Mouse (Mus musculus): ENCODE data around the gene Neb. TPM values are rescaled to one million over a fixed set of nuclear protein-coding genes. Genes with fewer than 3 reads are reported as not detected.

Neb gene
- 1.8 and 2.3 TPM in 2 replicates for polyA plus RNA-seq (2015; fragmentation: Nextera tagmentation; extraction: Ambion mirVana)

DNA sequence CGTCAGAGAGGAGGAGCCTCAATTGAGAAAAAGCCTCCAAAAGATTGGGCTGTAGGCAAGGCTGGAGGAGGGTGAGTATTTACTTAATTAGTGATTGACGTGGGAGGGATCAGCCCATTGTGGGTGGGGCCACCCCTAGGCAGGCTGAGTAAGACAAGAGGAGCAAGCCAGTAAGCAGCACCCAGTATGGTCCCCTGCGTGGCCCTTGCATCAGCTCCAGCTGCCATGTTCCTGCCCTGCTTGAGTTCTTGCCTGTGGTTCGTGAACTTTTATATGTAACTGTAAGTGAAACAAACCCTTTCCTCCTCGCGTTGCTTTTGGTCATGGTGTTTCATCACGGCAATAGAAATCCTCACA lies at the start of gene Neb:
Gene Neb (minus strand): TSS at position 27 of the 357 bp plus-strand sequence.
- H3K36me3 ChIP-seq (ENCODE audit: insufficient read depth, low read length) = no peaks in the 10 kb centered on the region
- WGBS = 47% methylated on average over 7 of the region's 7 CpGs
- H3K9ac ChIP-seq (replicated peaks; ENCODE audit: low read depth) = no peak within 1 kb of the TSS
- H3K27me3 ChIP-seq (replicated peaks; ENCODE audit: insufficient read depth, low read length) = no peaks in the 10 kb centered on the region
- peak within 1 kb of the TSS; percentile 32; the same call in 1 of the 2 replicates for H3K27ac ChIP-seq (ENCODE audit: low read length)
- peak; percentile 79 for ATAC-seq
- H3K4me3 ChIP-seq (ENCODE audit: low read depth, low read length) = no peak within 1 kb of the TSS
- TF ChIP-seq EP300 (IDR thresholded peaks at IDR 0.05) (no peak), CTCF (IDR thresholded peaks at IDR 0.05) (no peak)
- DNase-seq (ENCODE audit: low spot score) = peak; percentile 40
- no peaks in the 10 kb centered on the region for H3K9me3 ChIP-seq (ENCODE audit: low read length)
- no peak within 1 kb of the TSS for H3K4me2 ChIP-seq (replicated peaks; ENCODE audit: low read depth, low read length)
- no peaks in the 10 kb centered on the region for H3K4me1 ChIP-seq (ENCODE audit: insufficient read depth, low read depth, low read length)

DNA sequence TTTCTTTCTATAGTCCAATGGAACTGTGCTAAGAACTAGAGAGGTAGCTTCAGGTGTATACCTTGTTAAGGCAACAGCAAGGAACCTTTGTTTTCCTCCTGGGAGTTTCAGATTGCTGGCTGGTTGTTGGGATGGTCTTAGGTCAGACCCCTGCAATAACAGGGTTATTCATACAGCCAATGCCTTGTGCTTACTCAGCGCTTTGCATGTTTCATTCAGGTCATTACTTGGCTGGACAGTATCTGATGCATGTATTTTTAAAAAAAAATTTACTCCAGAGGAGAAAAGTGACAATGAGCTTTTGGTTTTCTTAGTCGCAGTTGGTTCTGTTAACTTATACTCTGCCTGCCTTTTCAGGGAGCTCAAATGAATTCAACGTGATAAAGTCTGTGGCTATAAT lies 49.1 kb upstream of the Neb start:
- Histone ChIP-seq H3K4me3 (ENCODE audit: low read depth, low read length) (no peak overlapping the region), H3K9ac (replicated peaks; ENCODE audit: low read depth) (no peak overlapping the region), H3K27ac (ENCODE audit: low read length) (no peak overlapping the region), H3K27me3 (replicated peaks; ENCODE audit: insufficient read depth, low read length) (no peaks in the 10 kb centered on the region), H3K4me1 (ENCODE audit: insufficient read depth, low read depth, low read length) (peaks cover 7% of the 10 kb centered on the region; the same call in 1 of the 2 replicates), H3K4me2 (replicated peaks; ENCODE audit: low read depth, low read length) (no peak overlapping the region), H3K36me3 (ENCODE audit: insufficient read depth, low read length) (no peaks in the 10 kb centered on the region), H3K9me3 (ENCODE audit: low read length) (no peaks in the 10 kb centered on the region)
- 77% methylated on average over 3 of the region's 3 CpGs for WGBS
- no peak for TF ChIP-seq EP300 (IDR thresholded peaks at IDR 0.05)
- TF ChIP-seq CTCF (IDR thresholded peaks at IDR 0.05) = no peak
- ATAC-seq (no peak), DNase-seq (ENCODE audit: low spot score) (no peak)

DNA sequence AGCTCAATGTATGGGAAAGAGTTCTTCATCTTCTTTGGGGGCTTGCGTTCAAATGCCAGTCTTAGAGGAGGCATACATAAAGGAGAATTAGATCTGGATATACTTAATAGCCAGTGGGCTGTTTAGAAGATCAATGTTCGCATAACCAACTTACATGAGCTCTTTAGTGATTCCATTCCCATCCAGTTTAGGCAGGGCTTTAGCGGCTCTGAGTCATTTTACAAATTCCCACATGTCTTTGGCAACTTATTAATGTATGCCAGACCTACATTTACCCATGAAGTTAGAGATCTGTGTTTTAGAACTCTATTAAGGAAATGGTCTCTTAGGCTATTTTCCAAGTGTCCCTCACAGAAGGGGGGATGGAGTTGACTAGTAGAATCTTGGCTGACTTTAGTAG lies 47.8 kb upstream of the Neb start:
- no peaks in the 10 kb centered on the region for H3K36me3 ChIP-seq (ENCODE audit: insufficient read depth, low read length)
- DNase-seq (ENCODE audit: low spot score) (peak; percentile 10), ATAC-seq (no peak)
- H3K27ac ChIP-seq (ENCODE audit: low read length) = peak overlapping the region; percentile 77; the same call in 1 of the 2 replicates
- no peaks in the 10 kb centered on the region for H3K9me3 ChIP-seq (ENCODE audit: low read length)
- no peaks in the 10 kb centered on the region for H3K27me3 ChIP-seq (replicated peaks; ENCODE audit: insufficient read depth, low read length)
- WGBS = 90% methylated on average over 3 of the region's 3 CpGs
- no peak overlapping the region for H3K9ac ChIP-seq (replicated peaks; ENCODE audit: low read depth)
- TF ChIP-seq CTCF (IDR thresholded peaks at IDR 0.05) (no peak), EP300 (IDR thresholded peaks at IDR 0.05) (no peak)
- H3K4me2 ChIP-seq (replicated peaks; ENCODE audit: low read depth, low read length) = peak overlapping the region; percentile 61; the same call in 1 of the 2 replicates
- H3K4me3 ChIP-seq (ENCODE audit: low read depth, low read length) = no peak overlapping the region
- H3K4me1 ChIP-seq (ENCODE audit: insufficient read depth, low read depth, low read length) = peaks cover 12% of the 10 kb centered on the region; the same call in 1 of the 2 replicates

- Histone ChIP-seq H3K27me3 (replicated peaks; ENCODE audit: insufficient read depth, low read length) (no peaks in the 10 kb centered on the region), H3K4me1 (ENCODE audit: insufficient read depth, low read depth, low read length) (peaks cover 13% of the 10 kb centered on the region; the same call in 1 of the 2 replicates), H3K4me2 (replicated peaks; ENCODE audit: low read depth, low read length) (peak overlapping the region; percentile 61), H3K27ac (ENCODE audit: low read length) (peak overlapping the region; percentile 77), H3K9ac (replicated peaks; ENCODE audit: low read depth) (peak overlapping the region; percentile 89), H3K4me3 (ENCODE audit: low read depth, low read length) (peak overlapping the region; percentile 96), H3K9me3 (ENCODE audit: low read length) (no peaks in the 10 kb centered on the region), H3K36me3 (ENCODE audit: insufficient read depth, low read length) (no peaks in the 10 kb centered on the region)
- no peak for DNase-seq (ENCODE audit: low spot score)
- ATAC-seq = no peak
- 9% methylated on average over 10 of the region's 10 CpGs for WGBS
- no peak for TF ChIP-seq CTCF (IDR thresholded peaks at IDR 0.05)
- TF ChIP-seq EP300 (IDR thresholded peaks at IDR 0.05) = no peak
These were observed 47.2 kb upstream of the Neb start for GRCm38 (mm10) chr2:52425523-52425795.

GRCm38 (mm10) chr2:52424747-52425522 lies 46.7 kb upstream of the Neb start, which contains the start of gene Arl5a:
TSS of gene Arl5a (minus strand) at chr2:52424901.
- 1% methylated on average over 48 of the region's 57 CpGs for WGBS
- DNase-seq (ENCODE audit: low spot score) (peak; percentile 95), ATAC-seq (peak; percentile 96)
- H3K27me3 ChIP-seq (replicated peaks; ENCODE audit: insufficient read depth, low read length) = no peaks in the 10 kb centered on the region
- H3K9ac ChIP-seq (replicated peaks; ENCODE audit: low read depth) = peak within 1 kb of the TSS; percentile 89
- H3K36me3 ChIP-seq (ENCODE audit: insufficient read depth, low read length) = no peaks in the 10 kb centered on the region
- peak within 1 kb of the TSS; percentile 90 for H3K27ac ChIP-seq (ENCODE audit: low read length)
- no peak for TF ChIP-seq CTCF (IDR thresholded peaks at IDR 0.05)
- no peak for TF ChIP-seq EP300 (IDR thresholded peaks at IDR 0.05)
- peak within 1 kb of the TSS; percentile 96 for H3K4me3 ChIP-seq (ENCODE audit: low read depth, low read length)
- peaks cover 16% of the 10 kb centered on the region; the same call in 1 of the 2 replicates for H3K4me1 ChIP-seq (ENCODE audit: insufficient read depth, low read depth, low read length)
- H3K4me2 ChIP-seq (replicated peaks; ENCODE audit: low read depth, low read length) = peak within 1 kb of the TSS; percentile 61
- no peaks in the 10 kb centered on the region for H3K9me3 ChIP-seq (ENCODE audit: low read length)

DNA sequence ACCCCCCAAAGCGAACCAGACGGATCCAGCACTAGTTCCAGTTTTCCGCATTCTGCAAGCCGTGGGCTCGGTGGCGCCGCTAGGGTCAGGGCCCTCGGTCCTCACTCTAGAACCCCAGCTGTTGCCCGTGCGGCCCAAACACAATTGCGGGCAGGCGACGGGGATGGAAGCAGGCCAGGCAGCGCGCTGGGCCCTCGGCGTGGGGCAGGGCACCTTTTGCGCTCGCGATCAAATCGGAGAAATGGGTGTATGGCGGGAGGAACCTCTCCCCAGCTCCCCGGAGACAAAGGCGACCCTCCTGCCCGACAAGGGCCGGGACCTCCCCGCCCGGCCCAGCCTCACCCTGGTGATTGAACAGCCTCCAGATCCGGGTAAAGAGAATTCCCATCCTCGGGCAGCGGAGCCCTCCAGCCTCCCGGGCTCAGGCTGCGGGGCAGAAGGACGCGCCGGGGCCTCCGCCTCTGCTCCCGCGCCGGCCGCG lies 46.0 kb upstream of the Neb start:
- H3K27ac ChIP-seq (ENCODE audit: low read length) = peak overlapping the region; percentile 90
- ATAC-seq (peak; percentile 70), DNase-seq (ENCODE audit: low spot score) (peak; percentile 59)
- WGBS = 2% methylated on average over 27 of the region's 42 CpGs
- no peaks in the 10 kb centered on the region for H3K9me3 ChIP-seq (ENCODE audit: low read length)
- H3K9ac ChIP-seq (replicated peaks; ENCODE audit: low read depth) = peak overlapping the region; percentile 89
- no peaks in the 10 kb centered on the region for H3K36me3 ChIP-seq (ENCODE audit: insufficient read depth, low read length)
- peak overlapping the region; percentile 96 for H3K4me3 ChIP-seq (ENCODE audit: low read depth, low read length)
- TF ChIP-seq EP300 (IDR thresholded peaks at IDR 0.05) (no peak), CTCF (IDR thresholded peaks at IDR 0.05) (no peak)
- peaks cover 18% of the 10 kb centered on the region; the same call in 1 of the 2 replicates for H3K4me1 ChIP-seq (ENCODE audit: insufficient read depth, low read depth, low read length)
- peak overlapping the region; percentile 61 for H3K4me2 ChIP-seq (replicated peaks; ENCODE audit: low read depth, low read length)
- no peaks in the 10 kb centered on the region for H3K27me3 ChIP-seq (replicated peaks; ENCODE audit: insufficient read depth, low read length)
